Mouse (Mus musculus) gastrocnemius, postnatal 14 days (tissue): ENCODE measurements at regions not wholly inside any gene's neighbourhood (a gene's known extent, or its start where the extent isn't known, plus 50 kb on each side); places are given as distances from the start of the nearest gene placed in this dataset.
"Not testable (repeated sequence)": the region's sequence is repeated elsewhere in the genome, so short reads cannot be mapped to it uniquely, and the experiment has no call there.

Experiments used
- DNase-seq: peaks from one replicate; pipeline ENCODE4 v3.0.0; 2021; ENCODE audit warnings: mixed read lengths
- intact Hi-C: fragments of 180-260 bp; cut with DNase I; formaldehyde crosslinking; loops from one replicate; pipeline ENCODE4 v1.15.1; 2025; ENCODE audit warnings: low total_unique reads

DNA sequence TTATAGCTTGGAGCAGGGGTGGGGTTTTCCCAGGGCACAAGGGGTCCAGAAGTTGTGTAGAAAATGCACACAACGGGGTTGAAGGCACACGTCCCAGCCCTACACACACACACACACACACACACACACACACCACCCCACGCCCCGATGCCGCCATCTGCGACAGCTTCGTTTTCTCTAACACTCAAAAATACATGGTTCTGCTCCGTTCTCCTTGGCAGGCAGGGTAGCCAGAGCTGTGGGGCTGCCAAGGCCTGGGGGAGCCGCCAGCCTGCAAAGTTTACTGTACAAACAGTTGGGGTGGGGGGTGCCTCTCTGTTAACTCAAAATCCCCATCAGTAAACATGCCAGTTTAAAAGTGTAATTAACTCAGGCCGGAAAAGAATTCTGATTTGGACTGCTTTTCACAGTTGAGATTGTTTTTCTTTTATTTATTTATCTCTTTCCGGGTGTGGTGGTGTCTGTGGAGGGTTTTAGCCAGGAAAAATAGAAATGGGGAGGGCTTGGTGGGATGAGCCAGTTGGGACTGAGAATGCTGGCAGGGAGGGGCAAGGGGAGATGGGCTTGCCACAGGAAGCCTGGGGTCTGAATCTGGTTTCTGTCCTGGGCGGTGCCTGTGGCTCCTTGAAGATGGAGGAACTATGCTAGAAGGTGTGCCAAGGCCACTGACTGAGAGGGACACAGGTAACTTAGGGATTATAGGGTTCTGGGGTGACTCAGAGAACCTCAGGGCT lies 148.4 kb upstream of the Rtl1 start:
- DNase-seq: no peak

DNA sequence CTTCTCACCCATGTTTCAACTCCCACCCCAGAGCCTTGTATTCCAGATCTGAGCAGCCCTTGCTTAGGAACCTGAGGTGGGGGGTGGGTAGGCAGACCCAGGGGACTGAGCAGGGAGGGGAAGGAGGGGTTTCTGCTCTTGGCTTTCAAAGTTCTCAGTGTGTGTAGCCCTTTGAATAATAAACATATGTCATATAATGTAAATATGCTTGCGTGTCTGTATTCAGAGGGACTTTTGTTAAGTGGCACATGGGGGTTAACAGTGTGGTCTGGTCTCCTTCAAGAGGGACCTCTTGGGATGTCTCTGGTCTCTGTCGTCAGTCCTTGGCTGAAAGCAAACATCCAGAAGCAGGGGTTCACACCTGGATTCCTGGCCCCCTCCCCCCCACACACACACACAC lies 149.1 kb upstream of the Rtl1 start:
- no peak for DNase-seq
- intact Hi-C loops: no loop called here

More for the DNA sequence above, 148.4 kb upstream of the Rtl1 start:
- intact Hi-C loops: no loop called here

DNA sequence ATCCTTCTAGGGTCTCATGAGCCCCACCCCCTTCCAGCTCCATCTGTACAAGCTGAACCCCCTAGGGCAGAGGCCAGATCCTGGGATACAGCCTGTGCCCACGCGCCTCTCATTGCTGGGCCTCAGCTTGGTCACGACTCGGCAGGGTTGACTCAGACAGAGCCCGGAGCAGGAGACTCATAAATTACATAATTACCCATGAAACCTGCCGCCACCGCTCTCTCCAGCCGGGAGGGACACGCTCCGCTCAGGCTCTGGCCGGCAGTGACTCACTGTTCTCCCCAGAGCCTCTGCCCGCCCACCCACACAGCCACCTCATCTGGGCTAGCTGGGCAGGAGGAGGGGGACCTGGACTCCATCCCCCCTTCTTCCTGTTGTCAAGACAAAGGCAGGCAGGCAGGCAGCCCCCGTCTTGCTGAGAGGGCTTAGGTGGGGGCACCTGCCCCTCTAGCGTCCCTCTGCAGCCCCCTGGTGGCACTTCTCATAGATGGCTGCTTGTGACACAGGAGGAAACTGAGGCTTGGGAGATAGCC lies 149.6 kb upstream of the Rtl1 start:
- peak; percentile 49 for DNase-seq
- intact Hi-C loops: no loop called here

DNA sequence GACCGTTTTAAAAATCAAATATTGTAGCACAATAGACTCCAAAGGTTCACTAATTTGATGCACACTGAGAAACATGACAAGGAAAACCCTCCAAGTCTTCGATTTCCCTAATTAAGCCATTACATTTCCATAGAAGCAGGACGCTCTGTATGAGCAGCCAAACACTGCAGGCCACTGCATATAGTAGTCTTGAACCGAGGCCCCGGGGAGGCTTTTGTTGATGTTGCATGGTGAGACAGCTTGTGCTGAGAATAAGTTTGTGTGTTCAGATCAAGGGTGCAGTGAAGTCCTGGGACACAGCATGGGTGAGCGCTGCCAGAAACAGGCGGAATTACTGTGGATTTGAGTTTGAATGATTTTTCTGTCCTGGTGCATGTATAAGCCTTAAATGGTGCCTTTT lies 154.9 kb upstream of the Rtl1 start:
- DNase-seq: no peak
- intact Hi-C loops: no loop called here

DNA sequence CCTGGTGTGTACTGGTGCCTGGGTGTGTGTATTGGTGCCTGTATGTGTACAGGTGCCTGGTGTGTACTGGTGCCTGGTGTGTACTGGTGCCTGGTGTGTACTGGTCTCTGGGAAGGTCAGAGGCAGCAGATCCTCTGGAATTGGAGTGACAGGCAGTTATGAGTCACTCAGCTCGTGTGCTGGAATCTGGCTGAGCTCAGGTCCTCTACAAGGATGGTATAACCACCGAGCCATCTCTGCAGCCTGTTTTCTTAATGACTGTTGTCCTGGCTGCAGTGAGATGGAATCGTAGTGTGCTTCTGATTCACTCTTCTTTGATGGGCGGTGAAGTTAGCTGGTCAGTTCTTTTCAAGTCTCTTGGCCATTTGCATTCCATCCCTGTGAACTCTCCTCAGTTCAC lies 164.2 kb upstream of the Rtl1 start:
- no peak for DNase-seq
- intact Hi-C loops: no loop called here

DNA sequence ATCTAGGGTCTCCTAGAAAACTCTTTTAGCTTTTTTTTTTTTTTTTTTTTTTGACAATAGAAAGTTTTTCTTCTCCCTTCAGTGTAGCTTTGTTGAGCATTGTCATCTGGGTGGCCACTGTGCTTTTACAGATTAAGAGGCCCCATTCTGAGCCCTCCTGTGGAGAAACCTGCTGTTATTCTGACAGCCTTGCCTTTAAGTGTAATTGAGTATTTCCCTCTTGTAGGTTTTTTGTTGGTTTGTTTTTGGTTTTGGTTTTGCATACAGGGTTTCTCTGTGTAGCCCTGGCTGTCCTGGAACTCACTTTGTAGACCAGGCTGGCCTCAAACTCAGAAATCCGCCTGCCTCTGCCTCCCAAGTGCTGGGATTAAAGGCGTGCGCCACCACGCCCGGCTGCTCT lies 166.5 kb upstream of the Rtl1 start:
- intact Hi-C loops, DNase-seq: not testable (repeated sequence)

DNA sequence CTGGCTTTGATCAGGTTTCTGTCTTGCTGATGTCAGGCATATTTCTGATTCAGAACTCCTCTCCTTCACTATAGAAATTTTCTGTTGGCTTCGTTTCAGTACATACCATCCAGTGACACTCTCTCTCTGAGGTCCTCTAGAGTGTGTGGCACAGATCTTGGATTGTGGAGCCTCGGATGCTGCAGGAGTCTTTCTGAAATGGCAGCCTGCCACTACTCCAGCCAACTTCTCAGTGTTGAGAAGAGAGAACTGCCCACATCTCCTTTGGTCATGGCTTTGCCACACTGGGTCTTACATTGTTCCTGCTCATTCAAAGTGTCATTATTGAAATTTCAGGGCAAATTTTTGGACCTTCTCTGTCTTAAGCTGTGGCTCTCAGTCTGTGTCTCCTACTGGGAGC lies 172.4 kb upstream of the Rtl1 start:
- intact Hi-C loops: no loop called here
- no peak for DNase-seq

DNA sequence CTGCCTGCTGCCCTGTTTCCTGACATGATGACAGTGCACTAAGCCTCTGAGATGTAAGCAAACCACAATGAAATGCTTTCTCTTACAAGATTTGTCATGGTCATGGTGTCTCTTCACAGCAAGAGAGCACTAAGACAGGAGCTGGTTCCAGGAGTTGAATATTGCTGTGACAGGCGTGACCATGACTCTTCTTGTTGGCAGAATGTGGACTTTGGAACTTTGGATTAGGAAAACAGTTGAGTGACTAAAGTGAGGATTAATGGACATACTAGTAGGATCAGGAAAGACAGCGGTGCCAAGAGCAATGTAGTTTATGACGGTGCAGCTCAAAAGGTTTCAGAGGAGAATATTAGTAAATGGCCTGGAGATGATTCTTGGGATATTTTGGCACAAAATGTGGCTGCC lies 173.8 kb upstream of the Rtl1 start:
- intact Hi-C loops: no loop called here
- no peak for DNase-seq

DNA sequence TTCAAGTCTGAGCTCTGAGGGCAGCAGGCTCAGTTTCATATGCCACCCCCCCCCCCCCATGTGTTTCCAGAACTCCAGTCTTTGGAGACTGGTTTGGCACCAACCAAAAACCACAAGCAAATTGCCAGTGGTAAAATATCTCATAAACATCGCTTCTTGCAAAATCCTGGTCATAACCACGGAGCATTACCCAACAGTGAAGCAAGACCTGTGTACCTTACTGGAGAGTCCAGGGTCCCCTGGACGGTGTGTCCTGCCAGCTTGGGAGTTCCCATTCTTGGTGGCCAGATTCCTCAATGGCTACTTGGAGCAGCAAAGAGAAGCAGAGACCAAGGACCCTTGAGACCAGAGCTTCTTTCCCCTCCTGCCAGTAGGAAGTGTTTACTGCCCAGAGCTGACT lies 198.7 kb upstream of the Rtl1 start:
- intact Hi-C loops: no loop called here
- no peak for DNase-seq

DNA sequence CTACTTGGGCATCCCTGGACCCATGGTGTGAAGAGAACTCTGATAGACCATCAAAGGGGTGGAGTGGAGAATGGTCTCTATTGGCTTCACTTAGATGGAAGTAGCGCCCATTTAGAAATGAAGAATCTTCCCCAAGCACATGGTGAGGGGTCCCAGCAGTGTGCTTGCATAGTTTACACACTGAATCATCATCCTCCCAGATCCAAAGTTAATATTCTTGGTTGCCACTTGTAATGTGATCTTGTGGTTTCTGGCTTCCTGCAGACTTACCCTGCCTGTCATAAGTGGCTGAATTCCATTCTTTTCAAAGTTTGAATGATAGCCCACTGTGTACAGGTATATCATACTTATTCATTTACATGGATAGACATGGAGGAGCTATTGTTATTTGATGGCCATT lies 199.3 kb upstream of the Rtl1 start:
- DNase-seq: no peak
- intact Hi-C loops: no loop called here

DNA sequence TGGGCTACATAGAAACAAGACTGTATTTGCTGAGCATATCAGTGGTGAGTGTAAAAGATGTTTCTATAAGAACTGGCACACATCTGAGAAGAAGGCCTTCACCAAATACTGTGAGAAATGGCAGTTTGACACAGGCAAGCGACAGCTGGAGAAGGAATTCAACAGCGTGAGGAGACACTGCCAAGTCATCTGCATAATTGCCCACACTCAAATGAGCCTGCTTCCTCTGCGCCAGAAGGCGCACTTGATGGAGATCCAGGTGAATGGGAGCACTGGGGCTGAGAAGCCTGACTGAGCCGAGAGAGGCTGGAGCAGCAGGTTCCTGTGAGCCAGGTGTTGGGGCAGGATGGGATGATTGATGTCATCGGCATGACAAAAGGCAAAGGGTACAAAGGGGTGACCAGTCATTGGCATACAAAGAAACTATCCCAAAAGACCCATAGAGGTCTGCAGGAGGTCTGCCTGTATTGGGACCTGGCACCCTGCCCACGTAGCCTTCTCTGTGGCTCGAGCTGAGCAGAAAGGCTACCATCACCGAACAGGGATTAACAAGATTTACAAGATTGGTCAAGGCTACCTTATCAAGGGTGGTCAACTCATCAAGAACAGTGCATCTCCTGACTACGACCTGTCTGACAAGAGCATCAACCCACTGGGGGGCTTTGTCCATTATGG lies 227.2 kb upstream of the Rtl1 start:
- intact Hi-C loops: no loop called here
- DNase-seq: no peak

DNA sequence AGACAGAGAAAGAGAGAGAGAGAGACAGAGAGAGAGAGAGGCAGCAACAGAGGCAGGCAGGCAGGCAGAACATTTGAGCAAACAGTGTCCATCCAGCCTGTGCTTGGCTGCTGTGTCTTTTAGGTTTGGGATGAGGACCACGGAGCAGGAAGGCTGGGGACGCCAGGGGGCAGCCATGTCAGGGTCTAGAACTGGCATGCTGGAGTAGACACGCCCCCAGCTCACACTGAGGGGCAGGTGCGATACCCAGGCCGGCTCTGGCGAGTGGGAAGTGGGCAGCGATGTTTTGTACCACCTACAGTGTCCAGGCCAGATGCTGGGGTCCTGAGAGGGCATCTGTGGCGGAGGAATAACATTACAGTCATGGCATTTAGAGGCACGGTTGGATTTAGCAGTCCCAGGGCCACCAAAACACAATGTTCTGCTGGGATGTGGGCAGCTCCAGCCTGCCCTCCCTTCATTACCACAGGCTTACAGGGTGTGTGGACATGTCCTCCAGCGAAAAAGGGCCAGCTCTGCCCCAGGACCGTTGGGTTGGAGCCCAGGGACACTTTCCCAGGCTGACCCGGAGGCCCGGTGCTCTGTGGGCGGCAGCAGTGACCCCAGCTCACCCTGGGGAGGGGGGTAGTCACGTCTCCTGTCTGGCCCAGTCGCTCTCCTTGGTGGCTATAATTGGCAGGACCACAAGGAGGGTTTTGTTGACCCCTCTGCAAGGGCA lies 230.3 kb upstream of the Rtl1 start:
- DNase-seq: peak; percentile 42
- intact Hi-C loops: no loop called here

DNA sequence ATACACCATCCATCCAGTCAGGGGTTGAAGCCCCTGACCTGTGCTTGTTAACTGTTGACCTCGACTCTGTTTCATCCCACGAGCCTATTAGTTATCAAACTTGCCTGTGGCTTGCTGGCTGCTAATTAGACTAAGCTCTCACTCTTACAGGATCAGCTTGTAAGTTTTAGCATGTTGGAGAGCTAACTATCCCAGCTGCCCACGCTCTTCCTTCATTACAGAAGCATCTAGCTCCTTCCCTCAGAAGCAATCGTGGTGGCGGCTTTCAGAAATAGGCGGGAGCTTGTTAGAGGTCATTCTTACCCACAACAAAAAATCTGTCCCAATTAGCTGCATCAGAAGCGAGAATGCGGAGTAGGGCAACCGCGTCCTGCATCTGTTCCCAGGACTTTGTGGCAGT lies 232.8 kb upstream of the Rtl1 start:
- no peak for DNase-seq
- intact Hi-C loops: no loop called here

DNA sequence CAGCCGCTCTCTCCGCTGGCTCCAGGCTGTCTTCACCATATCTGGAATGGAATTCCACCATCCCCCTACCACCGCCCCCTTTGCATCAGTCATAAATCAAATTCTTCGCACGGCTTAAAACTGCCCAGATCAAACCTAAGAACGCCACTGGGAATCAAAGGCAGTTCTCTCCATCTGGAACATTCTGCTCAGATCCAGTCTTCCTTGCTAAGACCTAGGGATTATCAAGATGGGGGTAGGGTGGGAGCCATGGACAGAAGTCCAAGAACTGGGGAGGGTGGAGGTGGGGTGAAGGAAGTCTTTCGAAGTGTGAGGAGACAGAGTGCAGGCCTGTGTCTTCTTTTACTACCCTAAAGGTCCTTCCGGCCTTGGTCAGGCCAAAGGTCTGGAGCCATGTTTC lies 236.4 kb upstream of the Rtl1 start:
- intact Hi-C loops: no loop called here
- no peak for DNase-seq

DNA sequence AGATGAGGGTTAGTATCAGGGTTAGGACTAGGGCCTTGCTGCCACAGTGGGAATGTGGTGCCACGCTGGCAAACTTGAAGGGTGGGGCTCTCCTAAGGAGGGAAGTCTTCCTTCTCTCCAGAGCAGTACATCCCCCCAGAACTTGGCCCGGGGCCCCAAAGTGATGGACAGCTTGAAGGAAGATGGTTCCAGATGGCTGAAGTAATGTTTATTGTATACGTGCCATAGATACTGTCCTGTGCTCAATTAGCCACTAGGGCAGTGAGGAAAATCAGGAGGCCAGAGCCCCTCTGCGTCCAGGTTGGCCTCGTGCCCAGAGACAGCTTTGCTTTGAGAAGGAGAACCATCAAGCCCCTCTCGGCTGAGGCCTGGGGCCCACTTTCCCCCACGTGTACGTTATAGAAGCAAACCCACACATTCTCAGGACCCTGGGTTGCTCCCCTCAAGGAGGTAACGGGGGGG lies 239.0 kb upstream of the Rtl1 start:
- DNase-seq: no peak

DNA sequence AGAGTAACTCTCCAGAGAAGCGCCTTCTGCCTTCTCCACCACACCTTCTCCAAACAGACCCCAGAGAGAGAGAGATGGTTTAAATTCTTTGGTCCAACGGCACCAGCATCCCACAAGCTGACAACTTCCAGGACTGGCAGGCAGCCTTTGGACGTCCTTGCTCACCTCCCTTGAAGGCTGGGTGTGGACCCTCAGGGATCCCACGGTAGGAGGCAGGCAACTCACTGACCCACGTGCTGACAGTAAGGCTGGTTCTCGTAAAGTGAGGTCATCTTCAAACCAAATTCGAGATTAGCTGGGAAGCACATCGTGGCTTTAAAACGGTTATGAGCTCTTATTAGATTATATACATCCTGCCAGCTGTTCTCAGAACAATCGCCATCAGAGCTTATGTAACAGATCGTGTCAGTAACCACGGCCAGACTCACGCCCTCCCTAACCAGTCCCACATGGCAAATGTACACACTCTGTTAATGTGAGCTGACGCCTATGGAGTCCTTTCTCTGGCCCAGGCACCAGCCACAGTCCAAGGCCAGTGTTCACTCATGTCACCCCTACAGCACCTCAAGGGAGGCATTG lies 239.9 kb upstream of the Rtl1 start:
- DNase-seq: no peak
- intact Hi-C loops: no loop called here

More for the DNA sequence above, 239.0 kb upstream of the Rtl1 start:
- intact Hi-C loops: no loop called here

DNA sequence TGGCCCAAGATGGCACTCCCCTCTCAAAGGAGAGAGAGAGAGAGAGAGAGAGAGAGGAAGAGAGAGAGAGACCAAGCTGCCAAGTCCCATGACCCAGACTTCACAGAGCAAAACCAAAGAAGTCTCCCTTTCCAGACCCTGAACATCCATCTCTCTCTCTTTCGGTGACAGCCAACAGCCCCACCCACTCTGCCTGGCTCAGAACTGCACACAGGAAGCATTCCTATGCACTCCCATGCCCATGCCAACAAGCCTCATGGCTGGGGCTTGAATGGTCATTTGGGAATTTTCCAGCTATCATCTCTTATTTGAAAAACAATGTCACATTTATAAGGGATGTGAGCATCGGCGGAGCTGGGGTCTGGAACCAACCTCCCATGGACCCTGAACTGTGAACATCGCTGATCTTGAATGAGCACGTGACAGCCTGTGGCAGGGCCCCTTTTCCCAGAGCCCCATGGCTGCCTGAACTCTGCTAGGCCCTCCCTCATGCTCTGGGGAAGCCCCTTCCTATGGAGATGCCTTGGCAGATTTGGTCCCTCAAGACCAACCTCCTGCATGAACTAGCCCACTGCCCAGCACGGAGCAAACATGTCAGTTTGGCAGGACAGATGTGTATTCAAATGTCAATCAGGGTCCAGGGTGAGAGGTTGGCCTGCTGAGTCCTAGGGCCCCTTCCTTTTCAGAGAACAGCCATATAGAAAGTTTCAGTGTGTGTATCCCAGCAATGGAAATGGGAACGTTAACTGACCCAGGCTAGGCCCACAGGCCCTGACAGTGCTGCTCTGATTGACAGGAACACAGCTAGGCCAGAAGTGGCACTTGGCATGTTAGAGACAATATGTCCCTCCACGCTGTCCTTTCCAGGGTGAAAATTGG lies 244.8 kb upstream of the Rtl1 start:
- no peak for DNase-seq
- intact Hi-C loops: no loop called here

DNA sequence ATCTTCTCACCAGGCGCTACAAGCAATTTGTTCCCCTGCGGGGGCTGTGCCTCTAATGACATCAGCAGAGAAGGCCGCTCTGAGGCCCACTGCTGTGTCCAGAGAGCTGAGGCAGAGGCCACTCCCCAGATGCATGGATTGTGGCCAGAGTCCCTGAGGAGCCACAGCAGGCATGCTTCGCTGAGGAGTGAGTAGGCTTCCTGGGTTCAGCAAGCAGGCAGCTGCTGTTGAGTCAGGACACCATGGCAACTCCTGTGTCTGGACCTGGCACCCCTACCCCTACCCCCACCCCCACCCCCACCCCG lies 245.4 kb upstream of the Rtl1 start:
- no peak for DNase-seq

DNA sequence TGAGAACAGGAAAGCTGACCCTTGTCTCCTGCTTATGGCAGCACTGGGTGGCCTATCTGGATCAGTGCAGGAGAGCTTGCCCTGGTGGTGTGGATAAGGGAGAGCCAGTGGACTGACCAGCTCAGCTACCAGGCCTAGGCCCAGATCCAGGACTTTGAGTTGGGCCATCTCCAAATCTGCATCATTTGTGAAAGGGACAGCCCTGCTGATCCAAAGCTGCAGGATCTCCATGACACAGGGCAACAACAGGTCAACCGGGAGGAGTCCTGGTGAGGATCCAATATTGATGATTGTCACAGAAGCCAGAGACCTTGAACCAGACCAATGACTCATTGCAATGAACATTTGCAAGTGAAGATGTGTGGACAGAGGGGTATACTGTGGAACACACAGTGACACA lies 256.2 kb upstream of the Rtl1 start:
- intact Hi-C loops: no loop called here

More for the DNA sequence above, 245.4 kb upstream of the Rtl1 start:
- intact Hi-C loops: no loop called here

More for the DNA sequence above, 256.2 kb upstream of the Rtl1 start:
- DNase-seq: no peak
